Mouse (Mus musculus) bone marrow macrophage, adult 2 months (primary cell): Measurements from ENCODE around the gene Khdrbs1. TPM values are rescaled to one million over a fixed set of nuclear protein-coding genes. Genes with fewer than 3 reads are reported as not detected.
A peak's percentile ranks its signal among the peaks of the same experiment; 100 is the strongest.
"Not testable (repeated sequence)": the region's sequence is repeated elsewhere in the genome, so short reads cannot be mapped to it uniquely, and the experiment has no call there.

Experiments used
- H3K27ac ChIP-seq: 2 replicates; pipeline ENCODE4 v1.5.1; 2012; ENCODE audit warnings: low read depth, low read length; ENCODE audit not compliant: insufficient read depth
- H3K4me1 ChIP-seq: 2 replicates; pipeline ENCODE4 v1.6.1; 2012; ENCODE audit warnings: low read length; ENCODE audit not compliant: control insufficient read depth, insufficient read depth
- H3K4me3 ChIP-seq: 2 replicates; pipeline ENCODE4 v1.5.1; 2012; ENCODE audit warnings: mild to moderate bottlenecking, low read length, moderate library complexity; ENCODE audit not compliant: insufficient read depth
- CTCF ChIP-seq: IDR thresholded peaks from 2 replicates; pipeline ENCODE4 v1.5.1; 2012; ENCODE audit warnings: low read depth, mild to moderate bottlenecking, low read length, moderate library complexity
- POLR2A ChIP-seq: IDR thresholded peaks from 2 replicates; pipeline ENCODE4 v1.6.1; 2012; ENCODE audit warnings: mild to moderate bottlenecking, low read depth, low read length, borderline replicate concordance
- polyA plus RNA-seq: library from polyadenylated mRNA; stranded (reverse); fragments of >200 nt; gene quantifications from 2 replicates; pipeline ENCODE4 v1.2.4, GENCODE M21; 2012; ENCODE audit not compliant: missing spikeins, insufficient read depth, insufficient read length

Khdrbs1 gene
- polyA plus RNA-seq, 1 experiment, result 67.1 TPM

DNA sequence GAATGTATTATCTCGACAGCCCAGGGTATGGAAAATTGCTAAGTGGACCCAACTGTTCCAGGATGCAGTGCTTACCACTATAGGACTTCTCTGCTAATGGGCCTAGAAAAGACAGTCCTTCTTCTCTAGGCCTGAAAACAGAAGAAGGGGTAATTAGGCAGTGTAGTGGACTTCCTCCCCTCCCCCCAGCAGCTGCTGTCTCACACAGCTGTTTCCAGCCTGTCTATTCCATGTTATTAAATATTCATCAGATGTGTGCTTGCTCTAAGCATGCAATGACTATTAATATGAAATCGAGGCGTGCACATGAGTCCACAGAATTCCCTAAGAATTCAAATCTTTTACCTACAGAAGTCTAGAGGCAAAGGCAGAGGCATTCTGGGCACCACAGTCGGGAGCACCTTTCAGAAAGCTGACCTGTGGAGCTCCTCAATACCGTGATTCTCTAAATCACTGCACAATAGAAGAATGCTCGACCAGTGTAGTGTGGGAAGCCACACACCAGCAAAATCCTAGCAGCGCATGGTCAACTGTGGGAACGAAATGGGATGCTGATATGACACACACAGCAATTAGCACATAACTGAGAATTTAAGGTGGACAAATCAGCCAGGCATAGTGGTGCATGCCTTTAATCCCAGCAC lies 32.5 kb downstream of the Khdrbs1 start:
- no peak overlapping the region for H3K27ac ChIP-seq
- no peak for TF ChIP-seq CTCF
- TF ChIP-seq POLR2A, result no peak
- no peak overlapping the region for H3K4me3 ChIP-seq
- peaks cover 3% of the 10 kb centered on the region; the same call in 1 of the 2 replicates for H3K4me1 ChIP-seq

DNA sequence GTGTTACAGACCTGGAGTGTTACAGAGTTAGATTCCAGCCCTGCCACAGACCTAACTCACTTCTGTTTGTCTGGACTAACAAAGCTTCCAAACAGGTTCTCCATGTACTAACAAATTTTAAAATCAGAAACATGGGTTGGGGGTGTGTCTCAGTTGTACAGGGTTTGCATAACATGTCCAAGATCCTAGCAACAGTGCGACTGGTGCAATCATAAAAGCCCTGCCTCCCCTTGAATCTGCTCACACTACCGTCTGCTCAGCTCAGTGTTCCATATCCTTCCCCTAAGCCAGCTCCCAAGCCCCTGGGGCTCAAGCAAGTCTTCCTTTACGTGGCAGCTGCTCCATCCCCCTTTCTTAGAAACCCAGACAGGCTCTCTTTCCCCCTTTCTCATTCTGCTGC lies 35.4 kb downstream of the Khdrbs1 start:
- TF ChIP-seq CTCF, result no peak
- no peak for TF ChIP-seq POLR2A
- no peak overlapping the region for H3K27ac ChIP-seq

DNA sequence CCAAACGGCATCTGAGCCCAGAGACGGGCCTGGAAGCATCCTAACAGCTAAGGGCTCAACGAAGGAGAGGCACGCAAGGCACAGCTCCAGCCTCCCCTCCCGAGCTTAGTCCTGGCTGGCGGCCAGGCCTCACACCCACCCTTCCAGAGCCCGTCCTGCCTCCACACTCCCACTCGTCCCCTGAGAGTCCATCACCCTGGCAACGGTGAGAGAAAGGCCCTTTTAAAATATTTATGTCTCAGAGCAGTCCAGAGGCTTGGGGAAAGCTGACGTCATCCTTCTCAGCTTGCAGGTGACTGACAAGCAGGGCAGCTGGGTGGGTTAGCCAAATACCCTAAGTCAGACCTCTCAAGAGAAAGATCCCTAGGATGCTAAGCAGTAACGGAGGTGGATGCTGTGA lies 39.6 kb downstream of the Khdrbs1 start:
- H3K27ac ChIP-seq, result no peak overlapping the region

More for the DNA sequence above, 35.4 kb downstream of the Khdrbs1 start:
- H3K4me3 ChIP-seq, result no peak overlapping the region
- peaks cover 5% of the 10 kb centered on the region; the same call in 1 of the 2 replicates for H3K4me1 ChIP-seq

DNA sequence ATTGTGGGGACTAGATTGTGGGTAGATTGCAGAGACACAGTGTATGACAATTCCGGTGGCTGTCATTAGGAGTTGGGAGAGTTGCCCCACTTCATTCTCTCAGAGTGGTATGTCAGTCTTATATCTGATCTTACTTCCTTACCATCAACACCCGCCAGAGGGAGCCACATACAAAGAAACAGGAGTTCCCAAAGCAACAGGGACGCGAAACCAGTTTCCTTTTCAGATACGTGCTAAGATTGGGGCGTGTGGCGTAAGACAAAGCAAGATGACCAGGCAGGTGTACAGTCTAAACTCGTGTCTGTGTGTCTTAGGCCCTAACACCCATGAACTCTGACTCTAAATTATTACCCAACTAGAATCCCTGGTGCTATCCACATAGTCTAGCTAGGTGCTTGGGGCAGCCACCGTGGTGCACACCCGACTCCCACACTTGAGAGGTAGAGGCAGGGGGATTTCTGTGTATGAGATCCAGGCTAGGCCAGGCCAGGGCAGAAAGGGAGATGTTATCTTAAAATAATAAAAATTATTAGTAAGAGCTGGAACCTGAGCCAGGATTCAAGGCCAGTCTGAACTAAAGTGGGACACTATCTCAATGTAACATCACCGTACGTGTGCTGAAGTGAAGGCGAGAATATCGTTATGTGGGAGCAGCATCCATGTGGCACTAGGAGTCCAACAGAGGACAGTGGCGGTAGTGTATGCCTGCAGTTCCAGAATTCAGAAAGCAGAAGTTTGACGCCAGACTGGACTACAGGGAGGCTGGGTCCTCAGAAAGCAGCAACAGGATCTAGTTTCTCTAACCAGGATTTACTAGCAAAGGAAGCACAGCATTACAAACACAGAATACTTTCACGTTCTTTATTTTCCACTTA lies 40.4 kb downstream of the Khdrbs1 start:
- H3K27ac ChIP-seq, result no peak overlapping the region
- no peak overlapping the region for H3K4me3 ChIP-seq
- H3K4me1 ChIP-seq, result peaks cover 16% of the 10 kb centered on the region
- no peak for TF ChIP-seq POLR2A
- no peak for TF ChIP-seq CTCF

More for the DNA sequence above, 39.6 kb downstream of the Khdrbs1 start:
- no peak overlapping the region for H3K4me3 ChIP-seq
- TF ChIP-seq CTCF, result no peak
- TF ChIP-seq POLR2A, result no peak
- H3K4me1 ChIP-seq, result peaks cover 11% of the 10 kb centered on the region

DNA sequence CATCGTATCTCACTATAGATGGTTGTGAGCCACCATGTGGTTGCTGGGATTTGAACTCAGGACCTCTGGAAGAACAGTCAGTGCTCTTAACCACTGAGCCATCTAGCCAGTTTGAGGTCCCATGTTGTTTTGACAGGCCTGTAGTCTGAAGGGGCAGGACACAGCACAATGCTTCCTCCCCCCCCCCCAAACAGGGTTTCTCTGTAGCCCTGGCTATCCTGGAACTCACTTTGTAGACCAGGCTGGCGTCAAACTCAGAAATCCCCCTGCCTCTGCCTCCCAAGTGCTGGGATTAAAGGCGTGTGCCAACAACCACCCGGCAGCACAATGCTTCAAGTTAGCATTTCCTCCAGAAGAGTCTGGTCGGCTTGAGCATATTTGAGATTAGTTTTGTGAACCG lies 41.4 kb downstream of the Khdrbs1 start:
- peaks cover 16% of the 10 kb centered on the region for H3K4me1 ChIP-seq
- not testable (repeated sequence) for H3K27ac ChIP-seq, H3K4me3 ChIP-seq

DNA sequence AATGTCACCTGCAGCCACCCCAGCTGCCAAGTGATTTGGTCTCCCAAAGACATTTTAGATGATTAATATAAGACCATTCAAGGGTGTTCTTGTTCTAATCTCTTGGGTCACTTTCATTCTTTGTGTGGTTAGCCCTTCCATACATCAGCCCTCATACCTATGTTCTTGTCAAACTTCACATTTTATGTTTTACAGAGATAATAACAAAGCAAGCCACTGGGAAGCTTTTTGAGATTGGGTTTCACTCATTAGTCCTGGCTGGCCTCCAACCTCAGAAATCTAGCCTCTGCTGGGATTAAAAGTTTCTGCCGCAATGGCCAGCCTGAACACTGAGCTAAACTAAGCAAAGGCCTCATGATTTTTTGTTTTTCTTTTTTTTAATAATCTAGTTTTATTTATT lies 41.9 kb downstream of the Khdrbs1 start:
- no peak overlapping the region for H3K4me3 ChIP-seq
- no peak overlapping the region for H3K27ac ChIP-seq
- TF ChIP-seq CTCF, result no peak
- no peak for TF ChIP-seq POLR2A
- peaks cover 21% of the 10 kb centered on the region for H3K4me1 ChIP-seq

DNA sequence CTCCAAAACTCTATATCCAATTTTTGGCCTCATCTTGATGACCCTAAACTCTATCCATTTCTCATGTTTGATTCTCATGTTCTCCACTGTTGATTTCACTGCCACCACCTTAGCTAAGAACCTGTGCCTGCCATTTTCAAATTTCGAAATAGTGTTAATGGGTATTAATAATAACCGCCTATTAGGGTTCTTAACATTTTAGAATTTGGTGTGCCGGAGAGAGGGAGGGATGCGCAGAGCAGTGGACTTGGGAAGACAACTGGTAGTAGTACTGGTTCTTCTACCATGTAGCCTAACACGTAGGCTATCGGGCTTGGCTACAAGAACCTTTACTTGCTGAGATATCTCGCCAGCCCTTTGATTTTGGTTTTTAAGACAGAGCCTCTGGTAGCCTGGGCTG lies 44.9 kb downstream of the Khdrbs1 start:
- Histone ChIP-seq H3K4me1 (peaks cover 19% of the 10 kb centered on the region), H3K27ac (no peak overlapping the region), H3K4me3 (peak overlapping the region; percentile 79)
- TF ChIP-seq CTCF, result no peak
- TF ChIP-seq POLR2A, result no peak

DNA sequence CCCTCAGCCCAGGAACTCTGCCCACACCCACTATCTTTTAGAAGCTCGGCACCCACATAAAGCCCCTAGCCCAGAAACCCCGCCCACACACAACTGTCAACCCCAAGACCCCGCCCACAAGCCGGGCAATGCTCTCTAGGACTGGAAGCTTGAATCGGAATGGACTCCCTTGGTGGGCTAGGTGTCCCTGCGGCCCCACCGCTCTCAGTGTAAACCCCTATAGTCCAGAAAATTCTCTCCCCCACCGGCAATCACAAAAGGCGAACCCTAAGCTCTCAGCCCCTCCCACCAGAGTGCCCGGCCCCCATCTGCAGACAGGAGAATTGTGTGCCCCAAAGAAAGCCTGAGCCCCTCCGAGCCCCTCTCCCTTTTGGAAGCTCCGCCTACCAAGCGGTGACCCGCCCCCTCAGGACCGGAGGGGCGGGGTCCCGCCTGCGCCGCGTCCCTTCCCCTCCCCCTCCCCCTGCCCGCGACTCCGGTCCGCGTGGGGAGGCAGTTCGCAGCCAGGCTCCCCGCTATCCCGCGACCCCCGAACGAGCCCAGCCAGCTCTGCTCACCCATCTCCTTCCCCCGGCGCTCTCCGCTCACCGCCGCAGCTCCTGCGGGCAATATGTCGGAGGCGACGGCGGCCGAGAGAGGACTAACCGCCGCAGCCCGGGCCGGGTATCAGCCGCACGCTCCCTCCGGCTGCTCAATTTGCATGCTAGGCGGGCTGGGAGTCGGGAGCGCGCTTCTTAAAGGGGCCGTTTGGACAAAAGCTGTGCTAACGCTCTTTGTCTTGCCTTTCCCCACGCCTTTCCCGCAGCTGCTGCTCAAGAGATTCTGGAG lies 45.7 kb downstream of the Khdrbs1 start, which contains the start of gene Tmem39b:
Gene Tmem39b (minus strand): TSS at position 681 of the 828 bp plus-strand sequence.
- H3K27ac ChIP-seq, result peak within 1 kb of the TSS; percentile 56
- H3K4me3 ChIP-seq, result peak within 1 kb of the TSS; percentile 79
- H3K4me1 ChIP-seq, result peaks cover 14% of the 10 kb centered on the region
- TF ChIP-seq POLR2A (no peak), CTCF (no peak)

DNA sequence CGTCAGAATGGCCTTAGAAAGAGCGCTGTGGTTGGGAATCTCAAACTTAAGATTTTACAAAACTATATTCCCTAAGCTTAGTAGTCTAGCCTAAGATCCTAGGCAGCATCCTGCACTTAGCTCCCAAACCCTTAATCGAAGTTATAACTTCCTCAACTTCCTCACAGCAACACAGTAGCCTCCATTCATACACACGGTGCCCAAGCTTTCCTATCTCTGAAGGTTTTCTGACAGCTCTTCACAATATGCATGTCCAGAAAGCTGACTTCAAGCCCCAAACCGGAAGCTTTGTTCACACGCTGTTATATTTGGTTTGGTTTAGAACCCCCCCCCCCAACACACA lies 46.3 kb downstream of the Khdrbs1 start:
- Histone ChIP-seq H3K4me3 (peak overlapping the region; percentile 79), H3K27ac (peak overlapping the region; percentile 55; the same call in 1 of the 2 replicates), H3K4me1 (peaks cover 14% of the 10 kb centered on the region)
- TF ChIP-seq POLR2A (no peak), CTCF (no peak)

DNA sequence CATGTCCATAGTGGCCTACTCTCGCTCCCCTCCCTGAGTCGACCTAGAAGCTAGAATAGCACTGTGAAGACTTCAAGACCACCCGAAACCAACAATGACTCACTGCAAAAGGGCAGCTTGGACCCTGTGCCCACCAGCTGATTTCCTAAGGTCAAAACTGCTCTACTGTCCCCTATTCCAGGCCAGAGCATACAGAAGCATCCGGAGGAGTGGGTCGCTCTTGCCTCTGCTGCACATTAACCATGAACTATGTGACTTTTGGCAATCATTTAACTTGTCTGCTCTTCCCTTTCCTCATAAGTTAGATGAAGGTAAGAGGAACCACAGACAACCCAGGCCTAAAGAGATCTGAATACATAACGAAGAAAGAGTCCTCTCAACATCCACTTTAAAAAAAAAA lies 57.6 kb downstream of the Khdrbs1 start:
- TF ChIP-seq CTCF, result no peak
- TF ChIP-seq POLR2A, result no peak

More for the DNA sequence above, 57.6 kb downstream of the Khdrbs1 start:
- Histone ChIP-seq H3K4me1 (no peaks in the 10 kb centered on the region), H3K4me3 (no peak overlapping the region), H3K27ac (no peak overlapping the region)
